Mouse (Mus musculus): ENCODE results near the gene Defb29.

The Defb29 gene

DNA sequence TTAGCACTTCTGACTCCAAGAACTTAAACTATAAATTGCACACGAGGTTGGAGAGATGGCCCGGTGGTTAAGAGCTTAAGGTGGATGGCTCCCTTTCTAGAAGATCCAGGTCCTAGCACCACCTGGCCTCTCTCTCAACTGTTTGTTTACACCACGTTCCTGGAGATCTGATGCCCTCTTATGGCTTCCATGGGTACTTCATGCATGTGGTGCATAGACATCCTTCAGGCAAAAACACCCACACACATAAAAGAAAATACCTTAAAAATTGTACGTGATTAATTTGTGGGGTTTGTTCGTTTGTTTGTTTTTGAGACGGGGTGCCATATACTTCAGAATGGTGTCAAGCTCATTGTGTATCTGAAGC is 39.1 kb downstream of the Defb29 start:
- no peak for DNase-seq (ENCODE audit: low spot score in 2 of 2)

GRCm38 (mm10) chr2:152500204-152500862 is 39.6 kb downstream of the Defb29 start:
- DNase-seq (ENCODE audit: low spot score in 2 of 2): no peak

DNA sequence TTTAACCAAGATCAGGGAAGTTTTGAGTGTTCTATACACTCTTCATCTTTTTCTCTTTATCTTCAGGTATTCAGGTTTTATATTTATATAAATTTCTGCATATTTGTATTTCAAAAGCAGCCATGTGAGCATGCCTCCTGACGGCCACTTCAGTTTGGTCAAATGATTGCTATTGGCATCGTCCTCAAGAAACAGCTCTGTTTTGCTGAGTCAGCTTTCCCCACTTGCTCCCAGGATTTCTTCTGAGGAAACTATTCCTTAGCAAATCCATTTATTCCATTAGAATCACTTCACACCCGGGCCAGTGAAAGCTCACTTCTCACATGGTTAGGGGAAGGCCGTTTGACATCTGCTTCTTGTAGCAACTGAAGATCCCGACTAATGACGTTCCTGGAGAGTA is 41.9 kb downstream of the Defb29 start:
- no peak for DNase-seq (ENCODE audit: low spot score in 2 of 2)

DNA sequence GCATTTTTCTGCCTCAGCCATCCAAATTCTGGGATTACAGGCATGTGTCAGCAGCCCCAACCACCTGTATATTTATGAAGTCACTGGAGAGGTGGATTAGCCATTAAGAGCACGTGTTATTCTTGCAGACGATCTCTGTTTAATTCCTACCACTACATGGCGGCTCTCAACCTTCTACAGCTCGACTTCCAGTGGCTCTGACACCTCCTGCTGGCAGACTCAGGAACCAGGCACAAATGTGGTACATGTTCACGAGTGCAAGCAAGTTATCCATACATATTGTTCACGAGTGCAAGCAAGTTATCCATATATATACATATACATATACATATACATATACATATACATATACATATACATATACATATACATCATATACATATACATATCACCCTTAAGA is 46.7 kb downstream of the Defb29 start:
- DNase-seq (ENCODE audit: low spot score in 2 of 2): no peak

DNA sequence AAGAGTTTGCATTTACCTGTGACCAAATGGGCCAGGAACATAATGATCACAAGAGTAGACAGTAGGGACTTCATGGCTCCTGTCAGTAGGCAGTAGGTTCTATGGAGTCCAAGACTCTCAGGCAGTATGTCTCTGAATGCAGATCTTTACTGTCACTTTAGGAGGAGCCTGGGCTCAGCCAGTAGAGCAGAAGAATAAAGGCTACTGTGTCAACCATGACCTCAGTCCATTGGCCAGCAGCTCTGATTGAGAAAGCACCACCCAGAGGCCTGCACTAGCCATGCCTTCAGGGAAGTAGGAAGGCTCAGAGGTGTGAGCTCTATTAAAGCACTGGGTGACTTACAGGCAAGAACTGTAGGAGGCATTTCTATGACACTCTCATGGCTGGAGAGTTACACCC is 49.9 kb downstream of the Defb29 start, which contains the start of gene Defb22:
TSS of gene Defb22 (minus strand) at position 101 of the 400 bp plus-strand sequence.
- DNase-seq (ENCODE audit: low spot score in 2 of 2): no peak
